In genomic region chr1:73363549-73364299, GRCm38 (mm10) we compare ENCODE assay signal across 9 mouse cellular contexts.
DNase-seq lines count a peak whose midpoint lies in the region; ATAC-seq lines count a peak whose summit lies in the region.
"Had no signal": no experiment of that assay in that cellular context is flagged by ENCODE, and none has a peak within 500 bp of the region (broad histone marks: within the 10 kb centered on the region; RNA-seq: fewer than 3 reads in every experiment).

No protein-coding gene starts in this region.

- H3K9ac ChIP-seq in intestine, embryonic 14.5 days (ENCODE audit: low read length) = peak overlapping the region; percentile 7; the same call in 1 of the 2 replicates
- peak overlapping the region; percentile 5; the same call in 1 of the 2 replicates for H3K9ac ChIP-seq in lung, embryonic 16.5 days (ENCODE audit: low read length)
- H3K9ac ChIP-seq: liver, embryonic 15.5 days had no signal

- H3K27me3 ChIP-seq in intestine, embryonic 14.5 days (replicated peaks; ENCODE audit: control insufficient read depth, insufficient read depth, low read length) = no peaks in the 10 kb centered on the region
- no peaks in the 10 kb centered on the region for H3K27me3 ChIP-seq in lung, embryonic 16.5 days (ENCODE audit: control insufficient read depth, insufficient read depth, low read depth, low read length)

- H3K9me3 ChIP-seq in intestine, embryonic 14.5 days (ENCODE audit: control insufficient read depth, low read length) = no peaks in the 10 kb centered on the region
- no peaks in the 10 kb centered on the region for H3K9me3 ChIP-seq in lung, embryonic 16.5 days (ENCODE audit: control insufficient read depth, low read length)
- H3K9me3 ChIP-seq: liver, embryonic 15.5 days had no signal

- peak overlapping the region; percentile 92 for H3K27ac ChIP-seq in intestine, embryonic 14.5 days (ENCODE audit: low read depth)
- H3K27ac ChIP-seq in lung, embryonic 16.5 days (ENCODE audit: low read length) = peak overlapping the region; percentile 89
- H3K27ac ChIP-seq: liver, embryonic 15.5 days had no signal

- peak; percentile 12 for DNase-seq in ES-CJ7 (ENCODE audit: low read depth, low spot score)
- peak; percentile 67 for DNase-seq in adrenal gland, postnatal 14 days
- peak; percentile 38 for DNase-seq in gastrocnemius, postnatal 14 days
- peak; percentile 79 for DNase-seq in intestine, embryonic 14.5 days (ENCODE audit: low spot score)
- peak; percentile 11 for DNase-seq in retina, adult 2 months (ENCODE audit: low read depth, low spot score)
- no peak for DNase-seq in thymus, postnatal 14 days
- DNase-seq in spleen, adult 12 weeks (ENCODE audit: low spot score) = no peak

- ATAC-seq in intestine, embryonic 14.5 days (replicated peaks; ENCODE audit: low FRiP score, low TSS enrichment, low read depth) = peak; percentile 91
- peak; percentile 93 for ATAC-seq in lung, embryonic 16.5 days (ENCODE audit: low read depth)

- peaks cover 55% of the 10 kb centered on the region for H3K4me1 ChIP-seq in intestine, embryonic 14.5 days (replicated peaks; ENCODE audit: control insufficient read depth, insufficient read depth, low read length)
- H3K4me1 ChIP-seq in lung, embryonic 16.5 days (replicated peaks; ENCODE audit: control insufficient read depth, insufficient read depth, low read length) = peaks cover 39% of the 10 kb centered on the region
- H3K4me1 ChIP-seq: liver, embryonic 15.5 days had no signal

- H3K4me3 ChIP-seq in intestine, embryonic 14.5 days (ENCODE audit: low read depth, low read length) = no peak overlapping the region
- H3K4me3 ChIP-seq in lung, embryonic 16.5 days (ENCODE audit: low read length) = no peak overlapping the region
- H3K4me3 ChIP-seq: liver, embryonic 15.5 days had no signal

- intact Hi-C loops in gastrocnemius, postnatal 14 days (cut with DNase I; ENCODE audit: low total_unique reads) = no loop called here

- 2% methylated on average over 7 of the region's 7 CpGs for WGBS in intestine, embryonic 14.5 days
- 4% methylated on average over 7 of the region's 7 CpGs for WGBS in lung, embryonic 16.5 days

- H3K36me3 ChIP-seq in intestine, embryonic 14.5 days (ENCODE audit: control insufficient read depth, insufficient read depth, low read length) = no peaks in the 10 kb centered on the region
- no peaks in the 10 kb centered on the region for H3K36me3 ChIP-seq in lung, embryonic 16.5 days (ENCODE audit: control insufficient read depth, insufficient read depth, low read length)
- H3K36me3 ChIP-seq: liver, embryonic 15.5 days had no signal

- H3K4me2 ChIP-seq in intestine, embryonic 14.5 days (ENCODE audit: low read length) = peak overlapping the region; percentile 26
- peak overlapping the region; percentile 21 for H3K4me2 ChIP-seq in lung, embryonic 16.5 days (ENCODE audit: low read depth, low read length)
- H3K4me2 ChIP-seq: liver, embryonic 15.5 days had no signal

Comparison
In these comparisons a context has a peak if more than half of its experiments do, and no peak if none do; other contexts are left out.
1. DNase-seq: peak in ES-CJ7 (single experiment), adrenal gland, postnatal 14 days (single experiment), gastrocnemius, postnatal 14 days (single experiment), intestine, embryonic 14.5 days (single experiment) and retina, adult 2 months (single experiment); none in thymus, postnatal 14 days (single experiment) and spleen, adult 12 weeks (single experiment).